33 mouse cellular contexts compared by ENCODE assay signal in the genomic region with DNA sequence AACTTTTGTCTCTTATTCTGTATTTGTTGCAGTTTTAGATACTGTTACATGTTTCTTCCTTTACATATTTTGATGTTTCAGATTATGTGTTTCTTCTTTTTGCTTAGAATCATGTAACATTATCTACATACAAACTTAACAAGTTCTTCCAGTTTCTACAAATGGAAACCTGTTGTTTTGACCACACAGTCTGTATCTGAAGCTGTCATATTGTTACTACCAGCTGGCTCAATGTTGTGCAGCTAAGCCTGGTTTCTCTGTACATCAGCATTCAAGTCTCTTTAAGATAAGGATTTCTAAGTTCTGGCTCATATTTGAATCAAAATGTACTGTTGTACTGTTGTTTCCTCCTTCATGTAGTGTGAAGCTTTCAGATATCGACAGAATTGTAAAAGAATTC.
"Had no signal": no experiment of that assay in that cellular context is flagged by ENCODE, and none has a peak within 500 bp of the region (broad histone marks: within the 10 kb centered on the region; RNA-seq: fewer than 3 reads in every experiment).

No protein-coding gene starts in this region.

- H3K4me3 ChIP-seq: limb, embryonic 10.5 days; limb, embryonic 12.5 days; limb, embryonic 13.5 days; limb, embryonic 15.5 days; liver, embryonic 12.5 days; liver, embryonic 13.5 days; liver, embryonic 15.5 days; lung, embryonic 15.5 days; megakaryocyte, embryonic 14.5 days; midbrain, embryonic 10.5 days; midbrain, embryonic 12.5 days; midbrain, embryonic 13.5 days; midbrain, embryonic 15.5 days; myocyte; neural tube, embryonic 12.5 days; neural tube, embryonic 13.5 days had no signal

- H3K9ac ChIP-seq: limb, embryonic 12.5 days; limb, embryonic 13.5 days; limb, embryonic 15.5 days; liver, embryonic 12.5 days; liver, embryonic 13.5 days; liver, embryonic 14.5 days; liver, embryonic 15.5 days; liver, postnatal 0 days; lung, embryonic 14.5 days; lung, embryonic 15.5 days; midbrain, embryonic 12.5 days; midbrain, embryonic 13.5 days; midbrain, embryonic 15.5 days; neural tube, embryonic 12.5 days; neural tube, embryonic 13.5 days had no signal

- H3K4me1 ChIP-seq: limb, embryonic 10.5 days; limb, embryonic 12.5 days; limb, embryonic 13.5 days; limb, embryonic 15.5 days; liver, embryonic 12.5 days; liver, embryonic 13.5 days; liver, embryonic 15.5 days; lung, embryonic 15.5 days; megakaryocyte, embryonic 14.5 days; midbrain, embryonic 10.5 days; midbrain, embryonic 12.5 days; midbrain, embryonic 13.5 days; midbrain, embryonic 15.5 days; neural tube, embryonic 12.5 days; neural tube, embryonic 13.5 days had no signal

- DNase-seq: left cerebral cortex, postnatal 4 days; liver; liver, embryonic 13.5 days; liver, postnatal 0 days; lung, adult 18-20 months; lung, adult 2 months; lung, embryonic 14.5 days; lung, postnatal 10 days; lung, postnatal 14 days; lung, postnatal 36 days; lung, postnatal 4 days; midbrain, embryonic 14.5 days had no signal

- H3K9me3 ChIP-seq: limb, embryonic 10.5 days; limb, embryonic 12.5 days; limb, embryonic 13.5 days; limb, embryonic 15.5 days; liver, embryonic 12.5 days; liver, embryonic 13.5 days; liver, embryonic 15.5 days; lung, embryonic 15.5 days; midbrain, embryonic 10.5 days; midbrain, embryonic 12.5 days; midbrain, embryonic 15.5 days; neural tube, embryonic 12.5 days; neural tube, embryonic 13.5 days had no signal

- H3K4me2 ChIP-seq: limb, embryonic 12.5 days; limb, embryonic 13.5 days; limb, embryonic 15.5 days; liver, embryonic 11.5 days; liver, embryonic 12.5 days; liver, embryonic 13.5 days; liver, embryonic 15.5 days; lung, embryonic 14.5 days; lung, embryonic 15.5 days; midbrain, embryonic 11.5 days; midbrain, embryonic 12.5 days; midbrain, embryonic 13.5 days; midbrain, embryonic 15.5 days; neural tube, embryonic 12.5 days; neural tube, embryonic 13.5 days had no signal

- ATAC-seq: liver, embryonic 12.5 days; liver, postnatal 0 days; lung, postnatal 0 days; midbrain, embryonic 13.5 days; midbrain, embryonic 15.5 days; midbrain, embryonic 16.5 days had no signal

- H3K27ac ChIP-seq: limb, embryonic 10.5 days; limb, embryonic 12.5 days; limb, embryonic 13.5 days; limb, embryonic 15.5 days; liver, embryonic 12.5 days; liver, embryonic 13.5 days; liver, embryonic 14.5 days; liver, embryonic 15.5 days; lung, embryonic 15.5 days; macrophage; midbrain, embryonic 10.5 days; midbrain, embryonic 12.5 days; midbrain, embryonic 13.5 days; midbrain, embryonic 15.5 days; neural tube, embryonic 12.5 days; neural tube, embryonic 13.5 days had no signal

- H3K27me3 ChIP-seq: limb, embryonic 12.5 days; limb, embryonic 13.5 days; limb, embryonic 15.5 days; liver, embryonic 12.5 days; liver, embryonic 13.5 days; liver, embryonic 15.5 days; lung, embryonic 15.5 days; megakaryocyte, embryonic 14.5 days; midbrain, embryonic 12.5 days; midbrain, embryonic 13.5 days; midbrain, embryonic 15.5 days; neural tube, embryonic 12.5 days; neural tube, embryonic 13.5 days had no signal

- H3K36me3 ChIP-seq: limb, embryonic 10.5 days; limb, embryonic 12.5 days; limb, embryonic 13.5 days; limb, embryonic 15.5 days; liver, embryonic 12.5 days; liver, embryonic 13.5 days; liver, embryonic 15.5 days; lung, embryonic 15.5 days; midbrain, embryonic 10.5 days; midbrain, embryonic 12.5 days; midbrain, embryonic 13.5 days; midbrain, embryonic 15.5 days; neural tube, embryonic 12.5 days; neural tube, embryonic 13.5 days had no signal
